Mouse (Mus musculus) liver, embryonic 16.5 days (tissue): ENCODE measurements around the gene Rmi2. TPM values are rescaled to one million over a fixed set of nuclear protein-coding genes. Genes with fewer than 3 reads are reported as not detected.
A peak's percentile ranks its signal among the peaks of the same experiment; 100 is the strongest.

Experiments used
- ATAC-seq: fragments of 200-750 bp; cut with Nextera tagmentation; 2 replicates; pipeline ENCODE4 v1.8.0; 2017; ENCODE audit warnings: low read depth, mild to moderate bottlenecking, moderate number of reproducible peaks, moderate library complexity
- H3K27ac ChIP-seq: fragments of 300-500 bp; sonication (generic); 2 replicates; pipeline ENCODE4 v1.5.1; 2014; ENCODE audit warnings: mild to moderate bottlenecking, low read length
- H3K27me3 ChIP-seq: fragments of 300-500 bp; sonication (generic); 2 replicates; pipeline ENCODE4 v1.6.1; 2014; ENCODE audit warnings: low read depth, low read length, mixed read lengths; ENCODE audit not compliant: control insufficient read depth, insufficient read depth
- H3K36me3 ChIP-seq: fragments of 300-500 bp; sonication (generic); 2 replicates; pipeline ENCODE4 v1.6.1; 2014; ENCODE audit warnings: mild to moderate bottlenecking; ENCODE audit not compliant: control insufficient read depth, insufficient read depth
- H3K4me1 ChIP-seq: fragments of 300-500 bp; sonication (generic); 2 replicates; pipeline ENCODE4 v1.6.1; 2014; ENCODE audit warnings: low read depth, low read length, mixed read lengths; ENCODE audit not compliant: control insufficient read depth
- H3K4me2 ChIP-seq: fragments of 300-500 bp; sonication (generic); 2 replicates; pipeline ENCODE4 v1.6.1; 2014; ENCODE audit warnings: low read depth, low read length, mixed read lengths
- H3K4me3 ChIP-seq: fragments of 300-500 bp; sonication (generic); 2 replicates; pipeline ENCODE4 v1.5.1; 2014; ENCODE audit warnings: low read depth, mild to moderate bottlenecking, low read length
- H3K9ac ChIP-seq: fragments of 300-500 bp; sonication (generic); 2 replicates; pipeline ENCODE4 v1.6.1; 2014; ENCODE audit warnings: low read depth, low read length
- H3K9me3 ChIP-seq: fragments of 300-500 bp; sonication (generic); replicated peaks from 2 replicates; pipeline ENCODE4 v1.6.1; 2016; ENCODE audit warnings: low read length; ENCODE audit not compliant: control insufficient read depth
- WGBS: fragments of 180-500 bp; shearing (Covaris S2); extraction: QIAGEN DNeasy Blood & Tissue Kit; methylation state at CpG from one replicate; pipeline ENCODE4 v1.1.7; 2014; ENCODE audit not compliant: insufficient replicate concordance; 5-methylcytosine and 5-hydroxymethylcytosine counted together
- polyA plus RNA-seq: library from polyadenylated mRNA; unstranded; fragments of >200 nt; fragmentation: Nextera tagmentation; extraction: Ambion mirVana; gene quantifications from 2 replicates; pipeline ENCODE4 v1.2.1, GENCODE M21; 2015

The Rmi2 gene
- polyA plus RNA-seq, 1 experiment from 2014 or later: 1.2 TPM

DNA sequence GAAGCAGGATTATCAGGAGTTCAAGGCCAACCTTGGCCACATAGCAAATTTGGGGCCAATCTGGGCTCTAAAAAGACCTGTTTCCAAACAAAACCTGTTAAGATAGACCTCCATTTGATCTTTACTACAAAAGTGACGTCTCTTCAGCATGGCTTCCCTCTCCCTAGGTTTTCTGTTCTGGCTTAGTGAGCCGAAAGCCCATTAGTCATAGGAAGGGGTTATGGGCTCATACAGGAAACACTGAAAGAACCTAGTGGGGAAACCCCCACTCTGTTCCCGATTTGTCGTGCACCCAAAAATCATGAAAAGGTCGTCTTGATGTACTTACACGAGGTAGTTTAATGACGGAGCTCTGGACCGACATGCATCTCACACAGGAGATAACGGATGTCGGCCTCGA, 102.6 kb downstream of the Rmi2 start:
- Histone ChIP-seq H3K27ac (no peak overlapping the region), H3K36me3 (no peaks in the 10 kb centered on the region), H3K4me1 (no peaks in the 10 kb centered on the region), H3K4me2 (no peak overlapping the region), H3K9me3 (no peaks in the 10 kb centered on the region), H3K4me3 (no peak overlapping the region), H3K9ac (no peak overlapping the region), H3K27me3 (no peaks in the 10 kb centered on the region)
- 53% methylated on average over 11 of the region's 11 CpGs for WGBS
- no peak for ATAC-seq

DNA sequence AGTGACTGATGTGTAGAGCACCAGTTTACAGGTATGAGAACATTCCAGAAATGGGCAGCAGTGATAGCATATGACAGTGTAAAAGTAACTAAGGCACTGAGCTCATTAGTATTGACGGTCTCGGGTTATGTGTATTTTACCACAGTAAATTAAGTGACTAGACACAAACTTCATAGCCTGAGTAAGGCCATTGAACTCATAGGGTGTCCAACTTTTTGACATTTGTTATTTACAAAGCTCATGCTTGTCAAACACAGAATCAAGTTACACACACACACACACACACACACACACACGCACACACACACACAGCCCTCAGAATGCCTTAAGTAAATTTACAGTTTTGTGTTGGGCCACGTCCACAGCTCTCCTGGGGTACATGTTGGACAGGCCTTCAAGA, 105.1 kb downstream of the Rmi2 start:
- no peak overlapping the region for H3K4me2 ChIP-seq
- ATAC-seq: peak; percentile 47
- no peaks in the 10 kb centered on the region for H3K36me3 ChIP-seq
- no peaks in the 10 kb centered on the region for H3K9me3 ChIP-seq
- no peak overlapping the region for H3K4me3 ChIP-seq
- H3K27ac ChIP-seq: no peak overlapping the region
- no peaks in the 10 kb centered on the region for H3K27me3 ChIP-seq
- no peaks in the 10 kb centered on the region for H3K4me1 ChIP-seq
- WGBS: 67% methylated on average over 4 of the region's 4 CpGs
- no peak overlapping the region for H3K9ac ChIP-seq

DNA sequence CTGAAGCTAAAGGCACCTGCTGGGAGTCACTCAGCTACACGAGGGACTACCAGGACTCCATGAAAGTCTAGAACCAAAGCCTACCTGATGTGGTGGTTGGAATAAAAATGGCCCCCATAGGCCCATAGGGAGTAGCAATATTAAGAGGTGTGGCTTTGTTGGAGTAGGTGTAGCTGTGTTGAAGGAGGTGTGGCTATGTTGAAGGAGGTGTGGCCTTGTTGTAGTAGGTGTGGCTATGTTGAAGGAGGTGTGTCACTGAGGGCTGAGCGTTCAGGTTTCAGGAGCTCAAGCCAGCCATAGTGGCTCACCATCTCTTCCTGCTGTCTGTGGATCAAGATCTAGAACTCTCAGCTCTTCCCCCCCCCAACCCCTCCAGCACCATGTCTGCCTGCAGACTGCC, 105.8 kb downstream of the Rmi2 start:
- no peak overlapping the region for H3K4me3 ChIP-seq
- 60% methylated on average over 2 of the region's 2 CpGs for WGBS
- ATAC-seq: no peak
- no peaks in the 10 kb centered on the region for H3K4me1 ChIP-seq
- H3K9me3 ChIP-seq: no peaks in the 10 kb centered on the region
- H3K9ac ChIP-seq: no peak overlapping the region
- no peak overlapping the region for H3K4me2 ChIP-seq
- H3K36me3 ChIP-seq: no peaks in the 10 kb centered on the region
- no peak overlapping the region for H3K27ac ChIP-seq
- no peaks in the 10 kb centered on the region for H3K27me3 ChIP-seq

Other genes starting within 250 kb of the Rmi2 start
- 0.72 and 0.77 TPM in 2 replicates for gene Socs1, start 49.5 kb upstream of the Rmi2 start, polyA plus RNA-seq
- gene Tnp2, start 46.4 kb upstream of the Rmi2 start, polyA plus RNA-seq: not detected in 2 replicates
- not detected in 2 replicates for gene Prm3, start 44.1 kb upstream of the Rmi2 start, polyA plus RNA-seq
- gene Prm2, start 38.9 kb upstream of the Rmi2 start, polyA plus RNA-seq: not detected in 2 replicates
- not detected in 2 replicates for gene Prm1, start 29.2 kb upstream of the Rmi2 start, polyA plus RNA-seq
- gene Gm11172, start 22.1 kb upstream of the Rmi2 start, polyA plus RNA-seq: not detected in 2 replicates
- gene Snn, start 225.9 kb downstream of the Rmi2 start, polyA plus RNA-seq: 2.4 TPM in 2 replicates
- gene Litaf, start 231.1 kb downstream of the Rmi2 start, polyA plus RNA-seq: 45.4 and 52.9 TPM in 2 replicates